In the genomic region with DNA sequence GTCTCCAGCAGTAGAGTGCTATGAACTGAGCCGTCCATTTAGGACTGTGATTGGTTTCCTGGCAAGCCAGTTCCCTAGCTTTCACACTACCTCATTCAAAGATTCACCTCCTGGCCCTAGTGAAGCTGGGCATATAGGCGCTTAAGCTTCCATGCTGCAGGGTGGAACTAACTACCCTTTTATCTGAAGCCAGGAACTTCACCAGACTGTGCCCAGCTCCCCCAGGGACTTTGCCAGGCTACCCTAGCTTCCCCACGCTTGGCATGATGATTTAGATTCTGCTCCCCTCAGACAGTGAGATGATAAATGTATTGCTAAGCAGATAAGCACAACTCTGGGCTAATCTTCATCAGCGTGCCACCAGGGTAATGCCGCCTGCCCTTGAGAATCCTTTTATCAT, we compare ENCODE assay signal across 23 mouse cellular contexts. TPM values are rescaled to one million over a fixed set of nuclear protein-coding genes. Genes with fewer than 3 reads are reported as not detected.
DNase-seq lines count a peak whose midpoint lies in the region; ATAC-seq and TF ChIP-seq lines count a peak whose summit lies in the region.
"Had no signal": no experiment of that assay in that cellular context is flagged by ENCODE, and none has a peak within 500 bp of the region (broad histone marks: within the 10 kb centered on the region; RNA-seq: fewer than 3 reads in every experiment).

No protein-coding gene starts in this region.

- H3K27me3 ChIP-seq in hindbrain, embryonic 12.5 days = no peaks in the 10 kb centered on the region
- H3K27me3 ChIP-seq in hindbrain, embryonic 14.5 days (ENCODE audit: control insufficient read depth, insufficient read depth, low read length) = no peaks in the 10 kb centered on the region
- H3K27me3 ChIP-seq in neural tube, embryonic 13.5 days = no peaks in the 10 kb centered on the region
- H3K27me3 ChIP-seq in hindbrain, postnatal 0 days (ENCODE audit: insufficient read depth, low read length) = no peaks in the 10 kb centered on the region
- H3K27me3 ChIP-seq: liver, embryonic 15.5 days; lung, embryonic 15.5 days; stomach, embryonic 15.5 days had no signal

- no peaks in the 10 kb centered on the region for H3K9me3 ChIP-seq in hindbrain, embryonic 12.5 days (replicated peaks)
- no peaks in the 10 kb centered on the region for H3K9me3 ChIP-seq in hindbrain, embryonic 14.5 days (ENCODE audit: control insufficient read depth, low read length)
- H3K9me3 ChIP-seq in neural tube, embryonic 13.5 days = no peaks in the 10 kb centered on the region
- H3K9me3 ChIP-seq in hindbrain, postnatal 0 days (ENCODE audit: low read length) = no peaks in the 10 kb centered on the region
- H3K9me3 ChIP-seq: liver, embryonic 15.5 days; lung, embryonic 15.5 days; stomach, embryonic 15.5 days had no signal

- no peaks in the 10 kb centered on the region for H3K36me3 ChIP-seq in hindbrain, embryonic 12.5 days
- no peaks in the 10 kb centered on the region for H3K36me3 ChIP-seq in hindbrain, embryonic 14.5 days (replicated peaks; ENCODE audit: control insufficient read depth, insufficient read depth)
- H3K36me3 ChIP-seq in neural tube, embryonic 13.5 days = no peaks in the 10 kb centered on the region
- no peaks in the 10 kb centered on the region for H3K36me3 ChIP-seq in hindbrain, postnatal 0 days (ENCODE audit: insufficient read depth, low read length)
- H3K36me3 ChIP-seq: liver, embryonic 15.5 days; lung, embryonic 15.5 days; stomach, embryonic 15.5 days had no signal

- no peak overlapping the region for H3K4me3 ChIP-seq in hindbrain, embryonic 12.5 days
- H3K4me3 ChIP-seq in hindbrain, embryonic 14.5 days (replicated peaks; ENCODE audit: low read length) = no peak overlapping the region
- H3K4me3 ChIP-seq in neural tube, embryonic 13.5 days = no peak overlapping the region
- no peak overlapping the region for H3K4me3 ChIP-seq in hindbrain, postnatal 0 days (ENCODE audit: low read length)
- H3K4me3 ChIP-seq: liver, embryonic 15.5 days; lung, embryonic 15.5 days; stomach, embryonic 15.5 days had no signal

- H3K4me2 ChIP-seq in hindbrain, embryonic 12.5 days (replicated peaks) = no peak overlapping the region
- H3K4me2 ChIP-seq in hindbrain, embryonic 14.5 days (replicated peaks) = no peak overlapping the region
- H3K4me2 ChIP-seq in neural tube, embryonic 13.5 days = no peak overlapping the region
- H3K4me2 ChIP-seq in hindbrain, postnatal 0 days (ENCODE audit: low read depth, low read length) = no peak overlapping the region
- H3K4me2 ChIP-seq: heart, embryonic 11.5 days; liver, embryonic 15.5 days; lung, embryonic 15.5 days; stomach, embryonic 15.5 days had no signal

- ATAC-seq in hindbrain, embryonic 12.5 days (ENCODE audit: low FRiP score) = no peak
- ATAC-seq in hindbrain, embryonic 14.5 days (ENCODE audit: low FRiP score) = no peak
- ATAC-seq in neural tube, embryonic 13.5 days (ENCODE audit: low read depth) = no peak
- peak; percentile 25; the same call in 1 of the 2 replicates for ATAC-seq in hindbrain, postnatal 0 days
- ATAC-seq: intestine, postnatal 0 days had no signal

- H3K27ac ChIP-seq in hindbrain, embryonic 12.5 days = peak overlapping the region; percentile 4; the same call in 1 of the 2 replicates
- H3K27ac ChIP-seq in hindbrain, embryonic 14.5 days = no peak overlapping the region
- peak overlapping the region; percentile 33; the same call in 1 of the 2 replicates for H3K27ac ChIP-seq in neural tube, embryonic 13.5 days (replicated peaks)
- no peak overlapping the region for H3K27ac ChIP-seq in hindbrain, postnatal 0 days
- H3K27ac ChIP-seq: liver, embryonic 15.5 days; lung, embryonic 15.5 days; stomach, embryonic 15.5 days had no signal

- whole genome bisulfite sequencing in hindbrain, embryonic 12.5 days = 77% methylated on average over 5 of the region's 5 CpGs
- 64% methylated on average over 5 of the region's 5 CpGs for WGBS in hindbrain, embryonic 14.5 days
- 65% methylated on average over 5 of the region's 5 CpGs for WGBS in neural tube, embryonic 13.5 days
- WGBS in hindbrain, postnatal 0 days = 51% methylated on average over 5 of the region's 5 CpGs

- H3K4me1 ChIP-seq in hindbrain, embryonic 12.5 days = no peaks in the 10 kb centered on the region; the same call in 1 of the 2 replicates
- H3K4me1 ChIP-seq in hindbrain, embryonic 14.5 days (replicated peaks; ENCODE audit: control insufficient read depth, insufficient read depth, low read length) = no peaks in the 10 kb centered on the region; the same call in 1 of the 2 replicates
- H3K4me1 ChIP-seq in neural tube, embryonic 13.5 days (replicated peaks) = peaks cover 11% of the 10 kb centered on the region; the same call in 1 of the 2 replicates
- H3K4me1 ChIP-seq in hindbrain, postnatal 0 days (ENCODE audit: insufficient read depth, low read length) = 0 out of 2 replicates have a peak, but pooled peaks cover 4% of the 10 kb centered on the region
- H3K4me1 ChIP-seq: liver, embryonic 15.5 days; lung, embryonic 15.5 days; stomach, embryonic 15.5 days had no signal

- H3K9ac ChIP-seq in hindbrain, embryonic 12.5 days = no peak overlapping the region
- H3K9ac ChIP-seq in hindbrain, embryonic 14.5 days = no peak overlapping the region
- no peak overlapping the region for H3K9ac ChIP-seq in neural tube, embryonic 13.5 days
- no peak overlapping the region for H3K9ac ChIP-seq in hindbrain, postnatal 0 days (replicated peaks; ENCODE audit: low read length)
- H3K9ac ChIP-seq: liver, embryonic 15.5 days; lung, embryonic 15.5 days; stomach, embryonic 15.5 days had no signal

- TF ChIP-seq CTCF in hindbrain, postnatal 0 days (IDR thresholded peaks at IDR 0.05; ENCODE audit: low read depth) = no peak

- peak; percentile 11 to 35 for DNase-seq in cerebellum, postnatal 10 days
- DNase-seq in cerebellum, postnatal 25 days = no peak
- DNase-seq in hindbrain, embryonic 14.5 days (ENCODE audit: low spot score) = no peak
- no peak for DNase-seq in neural tube, embryonic 10.5 days (ENCODE audit: extremely low spot score, low spot score)
- DNase-seq in hindbrain, postnatal 0 days (ENCODE audit: low spot score) = peak; percentile 35
- DNase-seq in kidney, postnatal 25 days = no peak
- DNase-seq: adrenal gland, postnatal 25 days; cerebellum, adult 9-10 months; heart, adult 11 months; kidney, postnatal 36 days; liver; lung, postnatal 36 days; midbrain, embryonic 14.5 days; thymus, adult 18-20 months; thymus, postnatal 36 days had no signal

RNA-seq across cellular contexts. Expression of gene Bves, which starts 24.4 kb away (rescaled TPM):
- 2.7 and 3.0 TPM in 2 replicates for polyA plus RNA-seq in hindbrain, embryonic 12.5 days (2016; fragmentation: Nextera tagmentation; extraction: Ambion mirVana)
- polyA plus RNA-seq in hindbrain, embryonic 14.5 days (2014; fragmentation: Nextera tagmentation; extraction: Ambion mirVana) = 2.4 and 2.6 TPM in 2 replicates
- polyA plus RNA-seq in neural tube, embryonic 13.5 days (2015; fragmentation: Nextera tagmentation; extraction: Ambion mirVana) = 3.6 and 5.1 TPM in 2 replicates
- total RNA-seq in hindbrain, postnatal 0 days (2014; rRNA removed) = 0.72 and 2.0 TPM in 2 replicates
- 1.1 TPM in 2 replicates for polyA plus RNA-seq in hindbrain, postnatal 0 days (2015; fragmentation: Nextera tagmentation; extraction: Ambion mirVana)
- total RNA-seq: megakaryocyte-erythroid progenitor cell, adult 5-6 weeks had no signal

Comparison
In these comparisons a context has a peak if more than half of its experiments do, and no peak if none do; other contexts are left out.
1. DNase-seq: peak in cerebellum, postnatal 10 days (2 of 2) and hindbrain, postnatal 0 days (single experiment); none in cerebellum, postnatal 25 days (0 of 2), hindbrain, embryonic 14.5 days (single experiment), neural tube, embryonic 10.5 days (single experiment) and kidney, postnatal 25 days (0 of 2).
2. H3K27ac ChIP-seq: peak in hindbrain, embryonic 12.5 days (single experiment) and neural tube, embryonic 13.5 days (single experiment); none in hindbrain, embryonic 14.5 days (single experiment) and hindbrain, postnatal 0 days (single experiment).